In genomic region chr1:170308503-170308902, GRCm38 (mm10) we compare ENCODE assay signal across 33 mouse cellular contexts. TPM values are rescaled to one million over a fixed set of nuclear protein-coding genes. Genes with fewer than 3 reads are reported as not detected.
"Had no signal": no experiment of that assay in that cellular context is flagged by ENCODE, and none has a peak within 500 bp of the region (broad histone marks: within the 10 kb centered on the region; RNA-seq: fewer than 3 reads in every experiment).

TSS of gene Spata46 (plus strand) at chr1:170308803.

- DNase-seq: left cerebral cortex, postnatal 4 days; liver; liver, embryonic 13.5 days; liver, postnatal 0 days; lung, adult 18-20 months; lung, adult 2 months; lung, embryonic 14.5 days; lung, postnatal 10 days; lung, postnatal 14 days; lung, postnatal 36 days; lung, postnatal 4 days; midbrain, embryonic 14.5 days had no signal

- ATAC-seq: liver, embryonic 12.5 days; liver, postnatal 0 days; lung, postnatal 0 days; midbrain, embryonic 13.5 days; midbrain, embryonic 15.5 days; midbrain, embryonic 16.5 days had no signal

- H3K4me1 ChIP-seq: liver, embryonic 12.5 days; liver, embryonic 13.5 days; liver, embryonic 15.5 days; lung, embryonic 15.5 days; midbrain, embryonic 12.5 days; midbrain, embryonic 13.5 days; midbrain, embryonic 15.5 days had no signal

- H3K27me3 ChIP-seq: limb, embryonic 12.5 days; limb, embryonic 13.5 days; limb, embryonic 15.5 days; liver, embryonic 12.5 days; liver, embryonic 13.5 days; liver, embryonic 15.5 days; lung, embryonic 15.5 days; midbrain, embryonic 12.5 days; midbrain, embryonic 13.5 days; midbrain, embryonic 15.5 days had no signal

- H3K27ac ChIP-seq: left cerebral cortex, adult 2 months; limb, embryonic 10.5 days; limb, embryonic 12.5 days; limb, embryonic 13.5 days; limb, embryonic 15.5 days; liver, embryonic 12.5 days; liver, embryonic 13.5 days; liver, embryonic 14.5 days; liver, embryonic 15.5 days; lung, embryonic 15.5 days; macrophage; midbrain, embryonic 10.5 days; midbrain, embryonic 12.5 days; midbrain, embryonic 13.5 days; midbrain, embryonic 15.5 days had no signal

- H3K4me2 ChIP-seq: limb, embryonic 12.5 days; limb, embryonic 13.5 days; limb, embryonic 15.5 days; liver, embryonic 11.5 days; liver, embryonic 12.5 days; liver, embryonic 13.5 days; liver, embryonic 15.5 days; lung, embryonic 14.5 days; lung, embryonic 15.5 days; midbrain, embryonic 11.5 days; midbrain, embryonic 12.5 days; midbrain, embryonic 13.5 days; midbrain, embryonic 15.5 days had no signal

- H3K4me3 ChIP-seq: left cerebral cortex, adult 2 months; limb, embryonic 10.5 days; limb, embryonic 12.5 days; limb, embryonic 13.5 days; limb, embryonic 15.5 days; liver, embryonic 12.5 days; liver, embryonic 13.5 days; liver, embryonic 15.5 days; lung, embryonic 15.5 days; megakaryocyte, embryonic 14.5 days; midbrain, embryonic 10.5 days; midbrain, embryonic 12.5 days; midbrain, embryonic 13.5 days; midbrain, embryonic 15.5 days; myocyte had no signal

- H3K9me3 ChIP-seq: limb, embryonic 10.5 days; limb, embryonic 12.5 days; limb, embryonic 13.5 days; limb, embryonic 15.5 days; liver, embryonic 12.5 days; liver, embryonic 13.5 days; liver, embryonic 15.5 days; lung, embryonic 15.5 days; midbrain, embryonic 10.5 days; midbrain, embryonic 12.5 days; midbrain, embryonic 13.5 days; midbrain, embryonic 15.5 days had no signal

- H3K36me3 ChIP-seq: limb, embryonic 10.5 days; limb, embryonic 12.5 days; limb, embryonic 13.5 days; limb, embryonic 15.5 days; liver, embryonic 12.5 days; liver, embryonic 13.5 days; liver, embryonic 15.5 days; lung, embryonic 15.5 days; midbrain, embryonic 10.5 days; midbrain, embryonic 12.5 days; midbrain, embryonic 13.5 days; midbrain, embryonic 15.5 days had no signal

- H3K9ac ChIP-seq: limb, embryonic 12.5 days; limb, embryonic 13.5 days; limb, embryonic 15.5 days; liver, embryonic 12.5 days; liver, embryonic 13.5 days; liver, embryonic 14.5 days; liver, embryonic 15.5 days; liver, postnatal 0 days; lung, embryonic 14.5 days; lung, embryonic 15.5 days; midbrain, embryonic 12.5 days; midbrain, embryonic 13.5 days; midbrain, embryonic 15.5 days had no signal

RNA-seq across cellular contexts. Expression of gene Spata46, which starts in this region (rescaled TPM):
- polyA plus RNA-seq: liver, adult 2 months; lung, adult 2 months; macrophage; myocyte had no signal
